In the genomic region with DNA sequence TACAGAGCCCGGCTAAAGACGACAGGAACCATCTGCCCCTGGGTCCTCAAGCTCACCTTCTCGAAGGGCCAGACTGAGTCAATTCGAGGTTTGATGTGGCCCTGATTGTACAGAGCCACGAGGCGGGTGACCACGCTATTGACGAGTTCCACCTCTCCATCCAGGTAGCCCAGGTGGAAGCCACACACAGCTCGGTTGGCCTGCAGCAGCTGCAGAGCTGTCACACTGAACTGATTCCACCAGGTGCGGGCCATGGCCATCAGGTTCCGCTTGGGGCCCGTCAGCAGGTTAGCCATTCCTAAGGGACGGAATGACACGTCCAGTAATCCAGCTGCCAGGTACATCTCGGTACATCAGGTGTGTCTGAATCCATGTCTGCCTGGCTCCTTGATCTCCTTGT, we compare ENCODE assay signal across 19 mouse cellular contexts. TPM values are rescaled to one million over a fixed set of nuclear protein-coding genes. Genes with fewer than 3 reads are reported as not detected.
DNase-seq lines count a peak whose midpoint lies in the region; ATAC-seq lines count a peak whose summit lies in the region.
"Had no signal": no experiment of that assay in that cellular context is flagged by ENCODE, and none has a peak within 500 bp of the region (broad histone marks: within the 10 kb centered on the region; RNA-seq: fewer than 3 reads in every experiment).

No protein-coding gene starts in this region.

- 83% methylated on average over 15 of the region's 15 CpGs for WGBS in heart, embryonic 10.5 days
- WGBS in midbrain, embryonic 10.5 days: 86% methylated on average over 15 of the region's 15 CpGs
- WGBS in midbrain, embryonic 14.5 days: 91% methylated on average over 15 of the region's 15 CpGs

- peaks cover 60% of the 10 kb centered on the region for H3K36me3 ChIP-seq in heart, embryonic 10.5 days
- peaks cover 45% of the 10 kb centered on the region for H3K36me3 ChIP-seq in midbrain, embryonic 10.5 days
- H3K36me3 ChIP-seq in midbrain, embryonic 14.5 days (ENCODE audit: control insufficient read depth, insufficient read depth, low read length): peaks cover 63% of the 10 kb centered on the region

- no peak for DNase-seq in heart, embryonic 10.5 days (ENCODE audit: low spot score)
- DNase-seq in heart, adult 8-10 months (ENCODE audit: low spot score): no peak
- no peak for DNase-seq in midbrain, embryonic 10.5 days (ENCODE audit: low spot score)
- no peak for DNase-seq in midbrain, embryonic 14.5 days
- DNase-seq in left cerebral cortex, postnatal 4 days: no peak
- DNase-seq: adrenal gland, adult 8-10 months; cerebellum, adult 11-12 months; cerebellum, adult 9-10 months; cerebellum, postnatal 25 days; gastrocnemius, postnatal 36 days; heart, adult 18-20 months had no signal

- H3K9ac ChIP-seq in midbrain, embryonic 14.5 days (replicated peaks; ENCODE audit: low read length): no peak overlapping the region
- H3K9ac ChIP-seq: embryonic facial prominence, embryonic 13.5 days; forebrain, embryonic 13.5 days; hindbrain, embryonic 13.5 days had no signal

- H3K4me2 ChIP-seq in midbrain, embryonic 14.5 days (ENCODE audit: low read length): no peak overlapping the region
- H3K4me2 ChIP-seq: embryonic facial prominence, embryonic 13.5 days; forebrain, embryonic 13.5 days; heart, embryonic 12.5 days; hindbrain, embryonic 13.5 days had no signal

- H3K4me3 ChIP-seq in heart, embryonic 10.5 days: no peak overlapping the region
- H3K4me3 ChIP-seq in midbrain, embryonic 10.5 days: no peak overlapping the region
- no peak overlapping the region for H3K4me3 ChIP-seq in midbrain, embryonic 14.5 days (replicated peaks; ENCODE audit: low read depth, low read length)
- H3K4me3 ChIP-seq in brown adipose tissue, adult 24 weeks (ENCODE audit: insufficient read depth, low read depth, low read length): no peak overlapping the region
- H3K4me3 ChIP-seq: embryonic facial prominence, embryonic 13.5 days; forebrain, embryonic 13.5 days; heart, embryonic 12.5 days; hindbrain, embryonic 13.5 days had no signal

- H3K27me3 ChIP-seq in heart, embryonic 10.5 days (ENCODE audit: insufficient read depth, poor library complexity, severe bottlenecking): no peaks in the 10 kb centered on the region
- H3K27me3 ChIP-seq in midbrain, embryonic 10.5 days (ENCODE audit: low read depth, poor library complexity, severe bottlenecking): peaks cover 15% of the 10 kb centered on the region
- H3K27me3 ChIP-seq in midbrain, embryonic 14.5 days (ENCODE audit: control insufficient read depth, insufficient read depth, low read length): no peaks in the 10 kb centered on the region
- H3K27me3 ChIP-seq: CH12.LX; embryonic facial prominence, embryonic 13.5 days; forebrain, embryonic 13.5 days; heart, embryonic 12.5 days; hindbrain, embryonic 13.5 days had no signal

- no peaks in the 10 kb centered on the region for H3K9me3 ChIP-seq in heart, embryonic 10.5 days
- H3K9me3 ChIP-seq in midbrain, embryonic 10.5 days (replicated peaks): no peaks in the 10 kb centered on the region
- H3K9me3 ChIP-seq in midbrain, embryonic 14.5 days (ENCODE audit: control insufficient read depth, low read length): no peaks in the 10 kb centered on the region
- H3K9me3 ChIP-seq: embryonic facial prominence, embryonic 13.5 days; forebrain, embryonic 13.5 days; G1E; heart, embryonic 12.5 days; hindbrain, embryonic 13.5 days had no signal

- intact Hi-C loops in left cerebral cortex, postnatal 4 days (cut with DNase I): no loop called here

- H3K27ac ChIP-seq in heart, embryonic 10.5 days: 0 out of 2 replicates have a peak overlapping the region, but pooled peaks have one; percentile 62
- peak overlapping the region; percentile 29; the same call in 1 of the 2 replicates for H3K27ac ChIP-seq in midbrain, embryonic 10.5 days (replicated peaks)
- H3K27ac ChIP-seq in midbrain, embryonic 14.5 days (replicated peaks; ENCODE audit: low read depth, low read length): no peak overlapping the region
- 0 out of 2 replicates have a peak overlapping the region, but pooled peaks have one; percentile 4 for H3K27ac ChIP-seq in brown adipose tissue, adult 24 weeks (replicated peaks; ENCODE audit: low read depth, low read length)
- H3K27ac ChIP-seq: embryonic facial prominence, embryonic 13.5 days; forebrain, embryonic 13.5 days; hindbrain, embryonic 13.5 days had no signal

- H3K4me1 ChIP-seq in heart, embryonic 10.5 days: peaks cover 49% of the 10 kb centered on the region
- peaks cover 63% of the 10 kb centered on the region for H3K4me1 ChIP-seq in midbrain, embryonic 10.5 days
- H3K4me1 ChIP-seq in midbrain, embryonic 14.5 days (ENCODE audit: control insufficient read depth, insufficient read depth, low read length): peaks cover 24% of the 10 kb centered on the region
- peaks cover 8% of the 10 kb centered on the region for H3K4me1 ChIP-seq in brown adipose tissue, adult 24 weeks (ENCODE audit: control insufficient read depth, insufficient read depth, insufficient read length, low read length)

- no peak for ATAC-seq in midbrain, embryonic 14.5 days (ENCODE audit: low FRiP score, low TSS enrichment)
- ATAC-seq: forebrain, embryonic 13.5 days; intestine, embryonic 16.5 days had no signal

RNA-seq across cellular contexts. Expression of gene Rnd2, which starts 4.5 kb away (rescaled TPM):
- 34.2 and 42.7 TPM in 2 replicates for polyA plus RNA-seq in heart, embryonic 10.5 days (2016; fragmentation: Nextera tagmentation; extraction: Ambion mirVana)
- total RNA-seq in heart, adult 8-10 months (2022): 1 to 10 TPM; 5.3 to 7.5 (median 6.2) TPM
- polyA plus RNA-seq in midbrain, embryonic 10.5 days (2016; fragmentation: Nextera tagmentation; extraction: Ambion mirVana): 38.8 and 57.7 TPM in 2 replicates
- 58.6 and 72.6 TPM in 2 replicates for polyA plus RNA-seq in midbrain, embryonic 14.5 days (2014; fragmentation: Nextera tagmentation; extraction: Ambion mirVana)
- 3.7 and 3.8 TPM in 2 replicates for polyA plus RNA-seq in brown adipose tissue, adult 24 weeks (2012; ENCODE audit: insufficient read depth, insufficient read length, missing spikeins)
- total RNA-seq in left cerebral cortex, postnatal 4 days (2021): 10 to 100 TPM; 70.3 to 72.3 TPM

RNA-seq across cellular contexts. Expression of gene Vat1, which starts 5.7 kb away (rescaled TPM):
- polyA plus RNA-seq in heart, embryonic 10.5 days (2016; fragmentation: Nextera tagmentation; extraction: Ambion mirVana): 33.1 and 41.1 TPM in 2 replicates
- 10 to 100 TPM; 20.6 to 23.2 (median 21.8) TPM for total RNA-seq in heart, adult 8-10 months (2022)
- polyA plus RNA-seq in midbrain, embryonic 10.5 days (2016; fragmentation: Nextera tagmentation; extraction: Ambion mirVana): 36.1 and 47.7 TPM in 2 replicates
- polyA plus RNA-seq in midbrain, embryonic 14.5 days (2014; fragmentation: Nextera tagmentation; extraction: Ambion mirVana): 99.9 and 129 TPM in 2 replicates
- polyA plus RNA-seq in brown adipose tissue, adult 24 weeks (2012; ENCODE audit: insufficient read depth, insufficient read length, missing spikeins): 16.0 and 22.4 TPM in 2 replicates
- total RNA-seq in left cerebral cortex, postnatal 4 days (2021): 100 to 1,000 TPM; 107 to 112 TPM

RNA-seq across cellular contexts. Expression of gene Ifi35, which starts 12.1 kb away (rescaled TPM):
- polyA plus RNA-seq in heart, embryonic 10.5 days (2016; fragmentation: Nextera tagmentation; extraction: Ambion mirVana): 9.4 and 9.8 TPM in 2 replicates
- total RNA-seq in heart, adult 8-10 months (2022): 10 to 100 TPM; 13.4 to 14.6 (median 13.9) TPM
- polyA plus RNA-seq in midbrain, embryonic 10.5 days (2016; fragmentation: Nextera tagmentation; extraction: Ambion mirVana): 3.2 and 4.0 TPM in 2 replicates
- 1.5 and 5.9 TPM in 2 replicates for polyA plus RNA-seq in midbrain, embryonic 14.5 days (2014; fragmentation: Nextera tagmentation; extraction: Ambion mirVana)
- 14.8 and 19.7 TPM in 2 replicates for polyA plus RNA-seq in brown adipose tissue, adult 24 weeks (2012; ENCODE audit: insufficient read depth, insufficient read length, missing spikeins)
- total RNA-seq in left cerebral cortex, postnatal 4 days (2021): 1 to 10 TPM in 1 of 2 experiments, under 1 TPM in 1; 0.84 to 1.4 TPM

RNA-seq across cellular contexts. Expression of gene Rpl27, which starts 18.2 kb away (rescaled TPM):
- polyA plus RNA-seq in heart, embryonic 10.5 days (2016; fragmentation: Nextera tagmentation; extraction: Ambion mirVana): 311 and 360 TPM in 2 replicates
- 10 to 100 TPM; 29.2 to 41.5 (median 39.2) TPM for total RNA-seq in heart, adult 8-10 months (2022)
- polyA plus RNA-seq in midbrain, embryonic 10.5 days (2016; fragmentation: Nextera tagmentation; extraction: Ambion mirVana): 382 and 448 TPM in 2 replicates
- 301 and 329 TPM in 2 replicates for polyA plus RNA-seq in midbrain, embryonic 14.5 days (2014; fragmentation: Nextera tagmentation; extraction: Ambion mirVana)
- polyA plus RNA-seq in brown adipose tissue, adult 24 weeks (2012; ENCODE audit: insufficient read depth, insufficient read length, missing spikeins): 376 and 386 TPM in 2 replicates
- total RNA-seq in left cerebral cortex, postnatal 4 days (2021): 10 to 100 TPM; 68.9 to 71.3 TPM

RNA-seq across cellular contexts. Expression of gene Ptges3l, which starts 35.2 kb away (rescaled TPM):
- 57.6 and 95.1 TPM in 2 replicates for polyA plus RNA-seq in heart, embryonic 10.5 days (2016; fragmentation: Nextera tagmentation; extraction: Ambion mirVana)
- total RNA-seq in heart, adult 8-10 months (2022): 10 to 100 TPM; 46.5 to 67.8 (median 61.1) TPM
- polyA plus RNA-seq in midbrain, embryonic 10.5 days (2016; fragmentation: Nextera tagmentation; extraction: Ambion mirVana): 2.4 and 3.7 TPM in 2 replicates
- 1.1 TPM in 2 replicates for polyA plus RNA-seq in midbrain, embryonic 14.5 days (2014; fragmentation: Nextera tagmentation; extraction: Ambion mirVana)
- polyA plus RNA-seq in brown adipose tissue, adult 24 weeks (2012; ENCODE audit: insufficient read depth, insufficient read length, missing spikeins): 3.8 and 4.2 TPM in 2 replicates
- 1 to 10 TPM; 1.2 to 2.4 TPM for total RNA-seq in left cerebral cortex, postnatal 4 days (2021)
